Mouse (Mus musculus): ENCODE results near the gene Camk1d. TPM values are rescaled to one million over a fixed set of nuclear protein-coding genes. Genes with fewer than 3 reads are reported as not detected.
A peak's percentile ranks its signal among the peaks of the same experiment; 100 is the strongest.

The Camk1d gene
- polyA plus RNA-seq, 1 experiment from 2014 or later = 0.94 TPM

DNA sequence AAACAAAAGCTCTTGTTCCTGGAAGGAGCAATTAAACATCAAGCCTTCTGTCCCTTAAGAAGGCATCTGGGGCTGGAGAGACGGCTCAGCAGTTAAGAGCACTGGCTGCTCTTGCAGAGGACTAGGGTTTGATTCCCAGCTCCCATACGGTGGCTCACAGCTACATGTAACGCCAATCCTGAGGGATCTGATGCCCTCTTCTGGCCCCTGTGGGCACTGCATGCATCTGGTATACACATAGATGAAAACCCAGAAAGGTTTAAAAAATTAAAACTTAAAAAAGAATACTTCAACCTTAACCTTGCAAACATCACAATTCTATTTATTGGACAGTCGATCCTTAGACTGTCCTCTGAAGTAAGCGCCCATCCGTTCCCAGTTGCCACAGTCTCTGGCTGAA is 3.4 kb upstream of the Camk1d start:
- Histone ChIP-seq H3K4me2 (ENCODE audit: low read depth, low read length) (no peak overlapping the region), H3K36me3 (replicated peaks; ENCODE audit: control insufficient read depth, insufficient read depth, low read depth, low read length) (no peaks in the 10 kb centered on the region), H3K9me3 (replicated peaks; ENCODE audit: control insufficient read depth, low read length) (no peaks in the 10 kb centered on the region), H3K4me1 (ENCODE audit: control insufficient read depth, insufficient read depth, low read length) (peaks cover 4% of the 10 kb centered on the region; the same call in 1 of the 2 replicates), H3K4me3 (ENCODE audit: low read depth, low read length) (no peak overlapping the region), H3K9ac (replicated peaks; ENCODE audit: low read length) (no peak overlapping the region), H3K27ac (replicated peaks; ENCODE audit: low read depth, low read length) (no peak overlapping the region), H3K27me3 (ENCODE audit: control insufficient read depth, insufficient read depth, low read length) (peaks cover 10% of the 10 kb centered on the region)
- whole genome bisulfite sequencing = 90% methylated on average over 6 of the region's 6 CpGs
- DNase-seq (ENCODE audit: low spot score) (no peak), ATAC-seq (replicated peaks; ENCODE audit: insufficient number of reproducible peaks, low FRiP score, low TSS enrichment, low read depth) (no peak)

DNA sequence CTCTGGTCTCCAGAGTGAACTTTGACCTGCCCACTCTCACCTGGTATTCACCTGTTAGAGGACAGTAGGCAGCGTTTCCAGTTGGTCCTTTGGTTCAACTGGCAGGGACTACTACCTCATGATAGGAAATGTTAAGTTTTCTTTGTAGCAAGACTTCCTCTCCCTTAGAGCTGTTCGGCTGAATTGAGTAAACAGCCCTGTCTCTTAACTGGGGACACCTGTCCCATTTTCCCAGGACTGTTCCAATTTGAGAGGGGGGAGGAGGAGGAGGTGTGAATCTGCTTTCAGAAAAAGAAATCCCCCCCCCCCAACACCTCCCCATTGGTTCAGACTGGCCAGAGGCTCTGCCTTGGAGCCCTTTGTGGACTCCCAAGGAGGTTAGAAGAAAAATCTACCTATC is 1.2 kb upstream of the Camk1d start:
- Histone ChIP-seq H3K4me1 (ENCODE audit: control insufficient read depth, insufficient read depth, low read length) (peaks cover 4% of the 10 kb centered on the region; the same call in 1 of the 2 replicates), H3K9me3 (replicated peaks; ENCODE audit: control insufficient read depth, low read length) (no peaks in the 10 kb centered on the region), H3K9ac (replicated peaks; ENCODE audit: low read length) (no peak overlapping the region), H3K36me3 (replicated peaks; ENCODE audit: control insufficient read depth, insufficient read depth, low read depth, low read length) (no peaks in the 10 kb centered on the region), H3K4me2 (ENCODE audit: low read depth, low read length) (peak overlapping the region; percentile 99; the same call in 1 of the 2 replicates), H3K4me3 (ENCODE audit: low read depth, low read length) (no peak overlapping the region), H3K27ac (replicated peaks; ENCODE audit: low read depth, low read length) (no peak overlapping the region), H3K27me3 (ENCODE audit: control insufficient read depth, insufficient read depth, low read length) (peaks cover 20% of the 10 kb centered on the region)
- DNase-seq (ENCODE audit: low spot score) (no peak), ATAC-seq (replicated peaks; ENCODE audit: insufficient number of reproducible peaks, low FRiP score, low TSS enrichment, low read depth) (no peak)
- 19% methylated on average over 2 of the region's 2 CpGs for WGBS

DNA sequence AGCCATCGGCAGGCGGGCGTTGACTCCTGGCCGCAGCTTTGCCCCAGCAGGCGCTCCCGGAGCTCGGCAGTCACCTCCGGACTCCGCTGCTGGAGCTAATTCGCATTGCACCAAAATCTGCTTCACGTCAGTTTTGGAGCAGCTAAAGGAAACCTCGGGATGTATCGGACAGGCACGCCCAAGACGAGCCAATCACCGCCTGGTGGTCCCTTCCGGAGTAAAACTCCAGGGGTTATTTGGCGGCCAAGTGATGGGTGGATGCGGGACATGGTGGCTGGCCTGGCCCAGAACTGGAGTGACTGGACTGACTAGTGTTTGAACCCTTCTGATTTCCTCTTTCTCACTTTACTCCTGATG is 717 bp upstream of the Camk1d start:
- 1% methylated on average over 19 of the region's 19 CpGs for WGBS
- no peaks in the 10 kb centered on the region for H3K9me3 ChIP-seq (replicated peaks; ENCODE audit: control insufficient read depth, low read length)
- H3K4me3 ChIP-seq (ENCODE audit: low read depth, low read length) = peak overlapping the region; percentile 63
- DNase-seq (ENCODE audit: low spot score) = no peak
- no peak; the same call in none of the 2 replicates for ATAC-seq (replicated peaks; ENCODE audit: insufficient number of reproducible peaks, low FRiP score, low TSS enrichment, low read depth)
- no peak overlapping the region; the same call in 1 of the 2 replicates for H3K9ac ChIP-seq (replicated peaks; ENCODE audit: low read length)
- H3K36me3 ChIP-seq (replicated peaks; ENCODE audit: control insufficient read depth, insufficient read depth, low read depth, low read length) = no peaks in the 10 kb centered on the region
- H3K4me1 ChIP-seq (ENCODE audit: control insufficient read depth, insufficient read depth, low read length) = peaks cover 4% of the 10 kb centered on the region; the same call in 1 of the 2 replicates
- no peak overlapping the region for H3K27ac ChIP-seq (replicated peaks; ENCODE audit: low read depth, low read length)
- peaks cover 20% of the 10 kb centered on the region for H3K27me3 ChIP-seq (ENCODE audit: control insufficient read depth, insufficient read depth, low read length)
- peak overlapping the region; percentile 99 for H3K4me2 ChIP-seq (ENCODE audit: low read depth, low read length)

DNA sequence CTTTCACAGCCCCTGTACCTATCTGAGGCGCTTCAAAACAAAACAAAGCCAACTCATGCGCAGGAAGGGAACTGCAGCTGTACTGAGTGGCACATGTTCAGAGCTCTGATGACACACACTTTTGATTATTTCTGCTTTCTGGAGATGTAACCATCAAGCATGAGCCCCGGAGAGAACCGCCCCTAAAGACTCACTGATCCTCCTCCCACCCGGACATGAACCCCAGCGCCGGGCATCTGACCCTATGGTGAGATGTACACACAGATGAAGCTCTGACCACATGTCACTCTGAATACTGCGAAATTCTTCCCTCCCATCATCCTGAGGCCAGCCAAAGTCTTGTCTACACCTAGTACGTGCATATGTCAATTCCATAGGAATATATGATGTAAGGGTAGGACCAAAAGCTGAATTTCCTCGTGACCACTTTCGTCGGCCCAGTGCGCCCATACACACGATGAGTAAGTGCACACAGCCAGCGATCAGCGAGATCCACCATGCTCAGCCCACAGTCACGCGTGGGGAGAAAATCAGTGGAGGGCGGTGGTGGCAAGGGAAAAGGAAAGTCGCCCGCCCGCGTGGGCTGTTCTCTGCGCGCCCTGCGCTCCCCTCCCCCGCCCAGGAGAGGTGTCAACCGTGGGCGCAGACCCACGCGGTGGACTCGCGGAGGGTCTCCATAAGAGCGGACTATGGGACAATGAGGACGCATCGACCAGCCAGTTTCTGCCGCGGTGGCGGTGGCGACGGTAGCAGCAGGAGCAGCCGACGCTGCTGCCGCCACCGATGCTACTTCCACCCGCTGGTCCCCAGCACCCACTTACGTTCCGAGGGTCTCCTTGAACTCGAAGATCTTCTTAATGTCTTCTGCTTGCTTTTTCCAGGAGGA is 747 bp downstream of the Camk1d start:
- peak overlapping the region; percentile 55 for H3K9ac ChIP-seq (replicated peaks; ENCODE audit: low read length)
- H3K36me3 ChIP-seq (replicated peaks; ENCODE audit: control insufficient read depth, insufficient read depth, low read depth, low read length) = no peaks in the 10 kb centered on the region
- DNase-seq (ENCODE audit: low spot score) = peak; percentile 23
- peak overlapping the region; percentile 63 for H3K4me3 ChIP-seq (ENCODE audit: low read depth, low read length)
- no peaks in the 10 kb centered on the region for H3K9me3 ChIP-seq (replicated peaks; ENCODE audit: control insufficient read depth, low read length)
- peak overlapping the region; percentile 99 for H3K4me2 ChIP-seq (ENCODE audit: low read depth, low read length)
- H3K27me3 ChIP-seq (ENCODE audit: control insufficient read depth, insufficient read depth, low read length) = peaks cover 20% of the 10 kb centered on the region
- H3K27ac ChIP-seq (replicated peaks; ENCODE audit: low read depth, low read length) = no peak overlapping the region
- H3K4me1 ChIP-seq (ENCODE audit: control insufficient read depth, insufficient read depth, low read length) = peaks cover 4% of the 10 kb centered on the region; the same call in 1 of the 2 replicates
- under 1% methylated on average over 47 of the region's 49 CpGs for WGBS
- ATAC-seq (replicated peaks; ENCODE audit: insufficient number of reproducible peaks, low FRiP score, low TSS enrichment, low read depth) = no peak

DNA sequence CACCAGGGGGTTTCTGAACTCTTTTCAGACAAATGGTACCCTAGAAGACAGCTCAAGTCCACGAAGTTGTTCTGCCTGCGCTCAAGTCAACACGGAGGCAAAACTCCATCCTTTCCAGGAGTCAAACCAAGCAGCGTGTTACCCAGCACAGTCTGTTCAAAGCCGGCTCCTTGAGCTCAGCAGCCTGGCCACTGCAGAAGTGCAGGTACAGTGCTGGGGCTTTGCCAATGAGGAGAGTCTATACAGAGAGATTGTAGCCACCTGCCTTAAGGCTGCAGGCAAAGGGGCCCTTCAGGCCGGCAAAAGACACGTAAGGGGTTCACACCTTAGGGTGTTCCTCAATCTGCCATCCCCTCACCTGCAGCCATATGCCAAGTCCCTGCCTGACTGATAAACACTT is 2.1 kb downstream of the Camk1d start:
- no peak overlapping the region for H3K4me3 ChIP-seq (ENCODE audit: low read depth, low read length)
- no peak for ATAC-seq (replicated peaks; ENCODE audit: insufficient number of reproducible peaks, low FRiP score, low TSS enrichment, low read depth)
- no peaks in the 10 kb centered on the region for H3K9me3 ChIP-seq (replicated peaks; ENCODE audit: control insufficient read depth, low read length)
- H3K27ac ChIP-seq (replicated peaks; ENCODE audit: low read depth, low read length) = no peak overlapping the region
- no peak overlapping the region for H3K9ac ChIP-seq (replicated peaks; ENCODE audit: low read length)
- WGBS = 46% methylated on average over 7 of the region's 7 CpGs
- H3K27me3 ChIP-seq (ENCODE audit: control insufficient read depth, insufficient read depth, low read length) = peaks cover 20% of the 10 kb centered on the region
- DNase-seq (ENCODE audit: low spot score) = no peak
- peaks cover 4% of the 10 kb centered on the region; the same call in 1 of the 2 replicates for H3K4me1 ChIP-seq (ENCODE audit: control insufficient read depth, insufficient read depth, low read length)
- H3K4me2 ChIP-seq (ENCODE audit: low read depth, low read length) = no peak overlapping the region
- H3K36me3 ChIP-seq (replicated peaks; ENCODE audit: control insufficient read depth, insufficient read depth, low read depth, low read length) = no peaks in the 10 kb centered on the region

DNA sequence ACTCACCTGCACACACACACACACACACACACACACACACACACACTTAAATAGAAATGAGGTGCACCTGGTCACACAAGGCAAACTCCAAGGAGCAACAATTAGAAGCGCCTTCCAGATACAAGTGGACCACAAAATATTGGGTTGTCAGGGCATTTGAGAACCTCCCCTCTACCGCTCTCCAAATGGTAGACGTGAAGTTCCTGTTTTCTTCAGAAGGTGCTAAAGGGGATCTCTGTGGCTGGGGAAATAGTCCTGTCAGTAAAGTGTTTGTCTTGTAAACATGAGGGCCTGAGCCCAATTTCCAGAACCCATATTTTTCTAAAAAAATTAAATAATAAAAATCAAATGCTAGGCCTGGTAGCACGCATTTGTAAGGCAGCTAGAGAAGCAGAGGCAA is 4.4 kb downstream of the Camk1d start:
- no peak overlapping the region for H3K9ac ChIP-seq (replicated peaks; ENCODE audit: low read length)
- H3K27ac ChIP-seq (replicated peaks; ENCODE audit: low read depth, low read length) = no peak overlapping the region
- ATAC-seq (replicated peaks; ENCODE audit: insufficient number of reproducible peaks, low FRiP score, low TSS enrichment, low read depth) = no peak
- H3K4me3 ChIP-seq (ENCODE audit: low read depth, low read length) = no peak overlapping the region
- no peak overlapping the region for H3K4me2 ChIP-seq (ENCODE audit: low read depth, low read length)
- WGBS = 82% methylated on average over 4 of the region's 4 CpGs
- H3K27me3 ChIP-seq (ENCODE audit: control insufficient read depth, insufficient read depth, low read length) = peaks cover 20% of the 10 kb centered on the region
- no peaks in the 10 kb centered on the region for H3K36me3 ChIP-seq (replicated peaks; ENCODE audit: control insufficient read depth, insufficient read depth, low read depth, low read length)
- no peaks in the 10 kb centered on the region for H3K9me3 ChIP-seq (replicated peaks; ENCODE audit: control insufficient read depth, low read length)
- peaks cover 4% of the 10 kb centered on the region; the same call in 1 of the 2 replicates for H3K4me1 ChIP-seq (ENCODE audit: control insufficient read depth, insufficient read depth, low read length)
- DNase-seq (ENCODE audit: low spot score) = no peak

DNA sequence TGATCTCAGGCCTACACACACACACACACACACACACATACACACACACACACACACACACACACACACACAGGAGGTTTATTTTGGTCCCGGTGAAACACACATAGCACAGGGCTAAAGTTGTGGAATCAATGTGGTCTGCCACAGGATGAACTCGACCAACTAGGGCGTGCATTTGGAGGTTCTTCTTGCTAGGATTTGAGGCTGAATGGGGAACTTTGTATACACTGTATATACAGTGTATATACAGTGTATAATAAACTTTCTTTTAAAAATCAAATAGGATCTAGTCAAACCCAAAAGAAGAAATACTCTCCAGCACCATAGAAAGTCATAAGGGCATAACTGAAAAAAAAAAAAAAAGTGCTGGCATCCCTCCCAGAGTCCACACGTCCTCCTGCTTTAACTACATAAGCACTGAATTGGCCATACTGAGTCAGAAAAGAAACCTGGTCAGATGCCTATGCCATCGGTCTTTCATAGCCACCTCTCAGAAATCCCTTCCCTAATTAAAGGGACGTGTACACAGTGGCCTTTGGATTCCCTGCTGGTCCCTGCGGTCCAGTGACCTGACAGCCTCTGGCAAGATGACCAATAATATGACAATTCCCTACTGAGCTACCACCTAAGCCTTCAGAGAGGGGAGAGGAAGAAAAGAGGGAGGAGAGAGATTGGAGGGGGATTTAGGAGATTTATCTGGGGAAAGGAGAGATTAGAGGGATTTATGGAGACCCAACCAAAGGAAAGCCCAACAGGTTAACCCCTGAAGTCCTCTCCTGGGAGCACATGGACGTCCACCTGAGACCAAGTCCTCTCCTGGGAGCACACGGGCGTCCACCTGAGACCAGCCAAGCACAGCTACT is 6.2 kb downstream of the Camk1d start:
- DNase-seq (ENCODE audit: low spot score) = no peak
- H3K4me3 ChIP-seq (ENCODE audit: low read depth, low read length) = no peak overlapping the region
- H3K36me3 ChIP-seq (replicated peaks; ENCODE audit: control insufficient read depth, insufficient read depth, low read depth, low read length) = no peaks in the 10 kb centered on the region
- no peak overlapping the region for H3K4me2 ChIP-seq (ENCODE audit: low read depth, low read length)
- 60% methylated on average over 10 of the region's 10 CpGs for WGBS
- no peak for ATAC-seq (replicated peaks; ENCODE audit: insufficient number of reproducible peaks, low FRiP score, low TSS enrichment, low read depth)
- no peaks in the 10 kb centered on the region for H3K9me3 ChIP-seq (replicated peaks; ENCODE audit: control insufficient read depth, low read length)
- H3K4me1 ChIP-seq (ENCODE audit: control insufficient read depth, insufficient read depth, low read length) = peaks cover under 1% of the 10 kb centered on the region; the same call in 1 of the 2 replicates
- H3K27ac ChIP-seq (replicated peaks; ENCODE audit: low read depth, low read length) = no peak overlapping the region
- no peak overlapping the region for H3K9ac ChIP-seq (replicated peaks; ENCODE audit: low read length)
- peaks cover 14% of the 10 kb centered on the region for H3K27me3 ChIP-seq (ENCODE audit: control insufficient read depth, insufficient read depth, low read length)
